Mouse (Mus musculus): ENCODE measurements around the gene 2310046K23Rik. TPM values are rescaled to one million over a fixed set of nuclear protein-coding genes. Genes with fewer than 3 reads are reported as not detected.

The 2310046K23Rik gene
- total and polyA plus RNA-seq, 3 experiments: not detected

- H3K27me3 ChIP-seq (ENCODE audit: control insufficient read depth in 1 of 2, insufficient read depth in 2 of 2, low read length in 2 of 2): no peaks in the 10 kb centered on the region
- H3K36me3 ChIP-seq (ENCODE audit: control insufficient read depth in 1 of 2, insufficient read depth in 2 of 2, low read length in 2 of 2): no peaks in the 10 kb centered on the region
- H3K4me1 ChIP-seq (ENCODE audit: control insufficient read depth in 1 of 2, insufficient read depth in 2 of 2, low read length in 2 of 2): no peaks in the 10 kb centered on the region
- TF ChIP-seq ELF1 (IDR thresholded peaks at IDR 0.05; ENCODE audit: low read depth, low read length) (no peak), RAD21 (IDR thresholded peaks at IDR 0.05; ENCODE audit: low read depth, low read length) (no peak), TBP (IDR thresholded peaks at IDR 0.05; ENCODE audit: low read depth, low read length) (no peak), USF2 (IDR thresholded peaks at IDR 0.05; ENCODE audit: borderline replicate concordance in 1 of 2, insufficient read depth in 1 of 2, low read depth in 1 of 2, low read length in 2 of 2) (no peak), BHLHE40 (IDR thresholded peaks at IDR 0.05; ENCODE audit: borderline replicate concordance, low read depth, low read length) (no peak), TCF12 (IDR thresholded peaks at IDR 0.05; ENCODE audit: low read depth, low read length) (no peak), EP300 (IDR thresholded peaks at IDR 0.05; ENCODE audit: low read depth in 1 of 2, low read length in 2 of 2) (no peak), CTCF (IDR thresholded peaks at IDR 0.05 in 2 of 3, conservative IDR thresholded peaks at IDR 0.05 in 1 of 3; ENCODE audit: control insufficient read depth in 1 of 3, insufficient read depth in 1 of 3, low read depth in 2 of 3, low read length in 3 of 3, poor library complexity in 1 of 3, severe bottlenecking in 1 of 3) (no peak), RCOR1 (IDR thresholded peaks at IDR 0.05; ENCODE audit: low read depth, low read length) (no peak), UBTF (IDR thresholded peaks at IDR 0.05; ENCODE audit: borderline replicate concordance, insufficient read depth, low read depth, low read length) (no peak), CHD1 (IDR thresholded peaks at IDR 0.05; ENCODE audit: low read depth, low read length) (no peak), MAFK (IDR thresholded peaks at IDR 0.05; ENCODE audit: borderline replicate concordance, low read depth, low read length) (no peak), KAT2A (conservative IDR thresholded peaks at IDR 0.05; ENCODE audit: low read depth, low read length) (no peak)
- H3K9ac ChIP-seq (ENCODE audit: control insufficient read depth, low read depth, low read length, poor library complexity, severe bottlenecking): no peak overlapping the region
- H3K27ac ChIP-seq (ENCODE audit: control insufficient read depth, low read depth, low read length): no peak overlapping the region
- H3K79me2 ChIP-seq (ENCODE audit: control insufficient read depth, insufficient read depth, low read length, poor library complexity): no peaks in the 10 kb centered on the region
- H3K4me3 ChIP-seq (ENCODE audit: control insufficient read depth in 1 of 2, insufficient read depth in 1 of 2, low read depth in 2 of 2, low read length in 2 of 2): no peak overlapping the region
- H3K9me3 ChIP-seq (replicated peaks; ENCODE audit: insufficient read depth, low read length): no peaks in the 10 kb centered on the region
- no peak for DNase-seq (ENCODE audit: low read depth, low spot score)
These were observed 48.0 kb downstream of the 2310046K23Rik start for GRCm38 (mm10) chr3:92486307-92486706.

GRCm38 (mm10) chr3:92485863-92486262 is 48.4 kb downstream of the 2310046K23Rik start, which contains the start of gene Sprr1a:
Sprr1a (minus strand) TSS chr3:92485895.
- H3K27ac ChIP-seq (ENCODE audit: control insufficient read depth, low read depth, low read length): no peak within 1 kb of the TSS
- no peaks in the 10 kb centered on the region for H3K9me3 ChIP-seq (replicated peaks; ENCODE audit: insufficient read depth, low read length)
- no peaks in the 10 kb centered on the region for H3K4me1 ChIP-seq (ENCODE audit: control insufficient read depth in 1 of 2, insufficient read depth in 2 of 2, low read length in 2 of 2)
- no peak for DNase-seq (ENCODE audit: low read depth, low spot score)
- no peak within 1 kb of the TSS for H3K9ac ChIP-seq (ENCODE audit: control insufficient read depth, low read depth, low read length, poor library complexity, severe bottlenecking)
- H3K79me2 ChIP-seq (ENCODE audit: control insufficient read depth, insufficient read depth, low read length, poor library complexity): no peaks in the 10 kb centered on the region
- no peak within 1 kb of the TSS for H3K4me3 ChIP-seq (ENCODE audit: control insufficient read depth in 1 of 2, insufficient read depth in 1 of 2, low read depth in 2 of 2, low read length in 2 of 2)
- TF ChIP-seq KAT2A (conservative IDR thresholded peaks at IDR 0.05; ENCODE audit: low read depth, low read length) (no peak), MAZ (IDR thresholded peaks at IDR 0.05; ENCODE audit: low read depth, low read length) (no peak), EP300 (IDR thresholded peaks at IDR 0.05; ENCODE audit: low read depth in 1 of 2, low read length in 2 of 2) (no peak), TCF12 (IDR thresholded peaks at IDR 0.05; ENCODE audit: low read depth, low read length) (no peak), UBTF (IDR thresholded peaks at IDR 0.05; ENCODE audit: borderline replicate concordance, insufficient read depth, low read depth, low read length) (no peak), GABPA (IDR thresholded peaks at IDR 0.05; ENCODE audit: low read depth, low read length) (no peak), RAD21 (IDR thresholded peaks at IDR 0.05; ENCODE audit: low read depth, low read length) (no peak), MYB (IDR thresholded peaks at IDR 0.05; ENCODE audit: low read depth, low read length) (no peak)
- H3K36me3 ChIP-seq (ENCODE audit: control insufficient read depth in 1 of 2, insufficient read depth in 2 of 2, low read length in 2 of 2): no peaks in the 10 kb centered on the region
- no peaks in the 10 kb centered on the region for H3K27me3 ChIP-seq (ENCODE audit: control insufficient read depth in 1 of 2, insufficient read depth in 2 of 2, low read length in 2 of 2)

Other genes starting within 250 kb of the 2310046K23Rik start
- gene Sprr2a3, start 249.1 kb downstream of the 2310046K23Rik start, total RNA-seq (2012; rRNA removed): not detected in 2 replicates
- gene Sprr2a3, start 249.1 kb downstream of the 2310046K23Rik start, polyA plus RNA-seq (2012; ENCODE audit: insufficient read depth in 1 of 2, insufficient read length in 2 of 2, low read depth in 1 of 2, low replicate concordance in 2 of 2, missing spikeins in 1 of 2): not detected
- not detected in 2 replicates for gene Sprr2b, start 217.9 kb downstream of the 2310046K23Rik start, total RNA-seq (2012; rRNA removed)
- not detected for gene Sprr2b, start 217.9 kb downstream of the 2310046K23Rik start, polyA plus RNA-seq (2012; ENCODE audit: insufficient read depth in 1 of 2, insufficient read length in 2 of 2, low read depth in 1 of 2, low replicate concordance in 2 of 2, missing spikeins in 1 of 2)
- not detected in 2 replicates for gene Sprr2d, start 195.4 kb downstream of the 2310046K23Rik start, total RNA-seq (2012; rRNA removed)
- gene Sprr2d, start 195.4 kb downstream of the 2310046K23Rik start, polyA plus RNA-seq (2012; ENCODE audit: insufficient read depth in 1 of 2, insufficient read length in 2 of 2, low read depth in 1 of 2, low replicate concordance in 2 of 2, missing spikeins in 1 of 2): not detected
- not detected in 2 replicates for gene Sprr2e, start 182.4 kb downstream of the 2310046K23Rik start, total RNA-seq (2012; rRNA removed)
- not detected for gene Sprr2e, start 182.4 kb downstream of the 2310046K23Rik start, polyA plus RNA-seq (2012; ENCODE audit: insufficient read depth in 1 of 2, insufficient read length in 2 of 2, low read depth in 1 of 2, low replicate concordance in 2 of 2, missing spikeins in 1 of 2)
- not detected in 2 replicates for gene Sprr2f, start 169.3 kb downstream of the 2310046K23Rik start, total RNA-seq (2012; rRNA removed)
- gene Sprr2f, start 169.3 kb downstream of the 2310046K23Rik start, polyA plus RNA-seq (2012; ENCODE audit: insufficient read depth in 1 of 2, insufficient read length in 2 of 2, low read depth in 1 of 2, low replicate concordance in 2 of 2, missing spikeins in 1 of 2): not detected
- not detected in 2 replicates for gene Sprr2h, start 148.8 kb downstream of the 2310046K23Rik start, total RNA-seq (2012; rRNA removed)
- not detected for gene Sprr2h, start 148.8 kb downstream of the 2310046K23Rik start, polyA plus RNA-seq (2012; ENCODE audit: insufficient read depth in 1 of 2, insufficient read length in 2 of 2, low read depth in 1 of 2, low replicate concordance in 2 of 2, missing spikeins in 1 of 2)
- gene Sprr2i, start 126.5 kb downstream of the 2310046K23Rik start, total RNA-seq (2012; rRNA removed): not detected in 2 replicates
- not detected for gene Sprr2i, start 126.5 kb downstream of the 2310046K23Rik start, polyA plus RNA-seq (2012; ENCODE audit: insufficient read depth in 1 of 2, insufficient read length in 2 of 2, low read depth in 1 of 2, low replicate concordance in 2 of 2, missing spikeins in 1 of 2)
- not detected in 2 replicates for gene Sprr2j-ps, start 116.4 kb downstream of the 2310046K23Rik start, total RNA-seq (2012; rRNA removed)
- not detected for gene Sprr2j-ps, start 116.4 kb downstream of the 2310046K23Rik start, polyA plus RNA-seq (2012; ENCODE audit: insufficient read depth in 1 of 2, insufficient read length in 2 of 2, low read depth in 1 of 2, low replicate concordance in 2 of 2, missing spikeins in 1 of 2)
- gene Gm9774, start 105.1 kb downstream of the 2310046K23Rik start, total RNA-seq (2012; rRNA removed): 17.4 and 26.0 TPM in 2 replicates
- 100 to 1,000 TPM; 107 to 140 TPM for gene Gm9774, start 105.1 kb downstream of the 2310046K23Rik start, polyA plus RNA-seq (2012; ENCODE audit: insufficient read depth in 1 of 2, insufficient read length in 2 of 2, low read depth in 1 of 2, low replicate concordance in 2 of 2, missing spikeins in 1 of 2)
- gene Sprr2k, start 101.9 kb downstream of the 2310046K23Rik start, total RNA-seq (2012; rRNA removed): not detected in 2 replicates
- gene Sprr2k, start 101.9 kb downstream of the 2310046K23Rik start, polyA plus RNA-seq (2012; ENCODE audit: insufficient read depth in 1 of 2, insufficient read length in 2 of 2, low read depth in 1 of 2, low replicate concordance in 2 of 2, missing spikeins in 1 of 2): not detected
- gene Sprr1b, start 95.7 kb downstream of the 2310046K23Rik start, total RNA-seq (2012; rRNA removed): not detected in 2 replicates
- gene Sprr1b, start 95.7 kb downstream of the 2310046K23Rik start, polyA plus RNA-seq (2012; ENCODE audit: insufficient read depth in 1 of 2, insufficient read length in 2 of 2, low read depth in 1 of 2, low replicate concordance in 2 of 2, missing spikeins in 1 of 2): not detected
- gene Sprr3, start 75.8 kb downstream of the 2310046K23Rik start, total RNA-seq (2012; rRNA removed): not detected in 2 replicates
- not detected for gene Sprr3, start 75.8 kb downstream of the 2310046K23Rik start, polyA plus RNA-seq (2012; ENCODE audit: insufficient read depth in 1 of 2, insufficient read length in 2 of 2, low read depth in 1 of 2, low replicate concordance in 2 of 2, missing spikeins in 1 of 2)
- not detected in 2 replicates for gene Sprr1a, start 48.6 kb downstream of the 2310046K23Rik start, total RNA-seq (2012; rRNA removed)
- gene Sprr1a, start 48.6 kb downstream of the 2310046K23Rik start, polyA plus RNA-seq (2012; ENCODE audit: insufficient read depth in 1 of 2, insufficient read length in 2 of 2, low read depth in 1 of 2, low replicate concordance in 2 of 2, missing spikeins in 1 of 2): not detected
- gene Sprr4, start 34.0 kb downstream of the 2310046K23Rik start, total RNA-seq (2012; rRNA removed): not detected in 2 replicates
- gene Sprr4, start 34.0 kb downstream of the 2310046K23Rik start, polyA plus RNA-seq (2012; ENCODE audit: insufficient read depth in 1 of 2, insufficient read length in 2 of 2, low read depth in 1 of 2, low replicate concordance in 2 of 2, missing spikeins in 1 of 2): not detected
- not detected in 2 replicates for gene Ivl, start 39.2 kb upstream of the 2310046K23Rik start, total RNA-seq (2012; rRNA removed)
- gene Ivl, start 39.2 kb upstream of the 2310046K23Rik start, polyA plus RNA-seq (2012; ENCODE audit: insufficient read depth in 1 of 2, insufficient read length in 2 of 2, low read depth in 1 of 2, low replicate concordance in 2 of 2, missing spikeins in 1 of 2): not detected
- not detected in 2 replicates for gene Smcp, start 54.5 kb upstream of the 2310046K23Rik start, total RNA-seq (2012; rRNA removed)
- gene Smcp, start 54.5 kb upstream of the 2310046K23Rik start, polyA plus RNA-seq (2012; ENCODE audit: insufficient read depth in 1 of 2, insufficient read length in 2 of 2, low read depth in 1 of 2, low replicate concordance in 2 of 2, missing spikeins in 1 of 2): not detected
- gene 2210017I01Rik, start 73.0 kb upstream of the 2310046K23Rik start, total RNA-seq (2012; rRNA removed): not detected in 2 replicates
- not detected for gene 2210017I01Rik, start 73.0 kb upstream of the 2310046K23Rik start, polyA plus RNA-seq (2012; ENCODE audit: insufficient read depth in 1 of 2, insufficient read length in 2 of 2, low read depth in 1 of 2, low replicate concordance in 2 of 2, missing spikeins in 1 of 2)
- gene Lce6a, start 87.1 kb upstream of the 2310046K23Rik start, total RNA-seq (2012; rRNA removed): not detected in 2 replicates
- not detected for gene Lce6a, start 87.1 kb upstream of the 2310046K23Rik start, polyA plus RNA-seq (2012; ENCODE audit: insufficient read depth in 1 of 2, insufficient read length in 2 of 2, low read depth in 1 of 2, low replicate concordance in 2 of 2, missing spikeins in 1 of 2)
- not detected in 2 replicates for gene Lce1a1, start 113.8 kb upstream of the 2310046K23Rik start, total RNA-seq (2012; rRNA removed)
- gene Lce1a1, start 113.8 kb upstream of the 2310046K23Rik start, polyA plus RNA-seq (2012; ENCODE audit: insufficient read depth in 1 of 2, insufficient read length in 2 of 2, low read depth in 1 of 2, low replicate concordance in 2 of 2, missing spikeins in 1 of 2): not detected
- not detected in 2 replicates for gene Lce1b, start 122.4 kb upstream of the 2310046K23Rik start, total RNA-seq (2012; rRNA removed)
- gene Lce1b, start 122.4 kb upstream of the 2310046K23Rik start, polyA plus RNA-seq (2012; ENCODE audit: insufficient read depth in 1 of 2, insufficient read length in 2 of 2, low read depth in 1 of 2, low replicate concordance in 2 of 2, missing spikeins in 1 of 2): not detected
- gene Lce1a2, start 135.8 kb upstream of the 2310046K23Rik start, total RNA-seq (2012; rRNA removed): not detected in 2 replicates
- gene Lce1a2, start 135.8 kb upstream of the 2310046K23Rik start, polyA plus RNA-seq (2012; ENCODE audit: insufficient read depth in 1 of 2, insufficient read length in 2 of 2, low read depth in 1 of 2, low replicate concordance in 2 of 2, missing spikeins in 1 of 2): not detected
- gene Lce1c, start 144.7 kb upstream of the 2310046K23Rik start, total RNA-seq (2012; rRNA removed): not detected in 2 replicates
- not detected for gene Lce1c, start 144.7 kb upstream of the 2310046K23Rik start, polyA plus RNA-seq (2012; ENCODE audit: insufficient read depth in 1 of 2, insufficient read length in 2 of 2, low read depth in 1 of 2, low replicate concordance in 2 of 2, missing spikeins in 1 of 2)
- not detected in 2 replicates for gene Lce1d, start 152.7 kb upstream of the 2310046K23Rik start, total RNA-seq (2012; rRNA removed)
- not detected for gene Lce1d, start 152.7 kb upstream of the 2310046K23Rik start, polyA plus RNA-seq (2012; ENCODE audit: insufficient read depth in 1 of 2, insufficient read length in 2 of 2, low read depth in 1 of 2, low replicate concordance in 2 of 2, missing spikeins in 1 of 2)
- gene Lce1e, start 174.6 kb upstream of the 2310046K23Rik start, total RNA-seq (2012; rRNA removed): not detected in 2 replicates
- not detected for gene Lce1e, start 174.6 kb upstream of the 2310046K23Rik start, polyA plus RNA-seq (2012; ENCODE audit: insufficient read depth in 1 of 2, insufficient read length in 2 of 2, low read depth in 1 of 2, low replicate concordance in 2 of 2, missing spikeins in 1 of 2)
- not detected in 2 replicates for gene Lce1f, start 185.8 kb upstream of the 2310046K23Rik start, total RNA-seq (2012; rRNA removed)
- not detected for gene Lce1f, start 185.8 kb upstream of the 2310046K23Rik start, polyA plus RNA-seq (2012; ENCODE audit: insufficient read depth in 1 of 2, insufficient read length in 2 of 2, low read depth in 1 of 2, low replicate concordance in 2 of 2, missing spikeins in 1 of 2)
- not detected in 2 replicates for gene Gm38119, start 204.6 kb upstream of the 2310046K23Rik start, total RNA-seq (2012; rRNA removed)
- gene Gm38119, start 204.6 kb upstream of the 2310046K23Rik start, polyA plus RNA-seq (2012; ENCODE audit: insufficient read depth in 1 of 2, insufficient read length in 2 of 2, low read depth in 1 of 2, low replicate concordance in 2 of 2, missing spikeins in 1 of 2): not detected
- not detected in 2 replicates for gene Lce1g, start 217.8 kb upstream of the 2310046K23Rik start, total RNA-seq (2012; rRNA removed)
- not detected for gene Lce1g, start 217.8 kb upstream of the 2310046K23Rik start, polyA plus RNA-seq (2012; ENCODE audit: insufficient read depth in 1 of 2, insufficient read length in 2 of 2, low read depth in 1 of 2, low replicate concordance in 2 of 2, missing spikeins in 1 of 2)
- not detected in 2 replicates for gene Lce1h, start 230.6 kb upstream of the 2310046K23Rik start, total RNA-seq (2012; rRNA removed)
- gene Lce1h, start 230.6 kb upstream of the 2310046K23Rik start, polyA plus RNA-seq (2012; ENCODE audit: insufficient read depth in 1 of 2, insufficient read length in 2 of 2, low read depth in 1 of 2, low replicate concordance in 2 of 2, missing spikeins in 1 of 2): not detected
- gene Lce1i, start 244.4 kb upstream of the 2310046K23Rik start, total RNA-seq (2012; rRNA removed): not detected in 2 replicates
- gene Lce1i, start 244.4 kb upstream of the 2310046K23Rik start, polyA plus RNA-seq (2012; ENCODE audit: insufficient read depth in 1 of 2, insufficient read length in 2 of 2, low read depth in 1 of 2, low replicate concordance in 2 of 2, missing spikeins in 1 of 2): not detected

Data from MEL (cell line).